Mouse (Mus musculus): ENCODE results near the gene Hsf2bp. TPM values are rescaled to one million over a fixed set of nuclear protein-coding genes. Genes with fewer than 3 reads are reported as not detected.

The Hsf2bp gene
- polyA plus RNA-seq, 1 experiment from 2014 or later: 0.67 TPM

DNA sequence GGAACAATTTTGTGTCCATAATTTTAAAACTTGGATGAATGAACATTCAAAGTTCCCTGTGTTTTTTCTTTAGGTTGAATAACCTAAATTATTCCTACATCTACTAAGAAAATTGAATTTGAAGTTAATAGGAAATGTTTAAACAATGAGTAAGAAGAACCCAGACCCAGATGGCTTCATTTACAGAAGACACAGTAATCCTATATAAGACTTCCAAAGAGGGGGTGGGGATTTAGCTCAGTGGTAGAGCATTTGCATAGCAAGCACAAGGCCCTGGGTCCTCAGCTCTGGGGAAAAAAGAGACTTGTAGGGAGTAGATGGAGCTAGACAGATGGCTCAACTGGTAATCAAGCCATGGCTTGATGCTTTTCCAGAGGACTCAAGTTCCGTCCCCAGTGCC, 87.1 kb downstream of the Hsf2bp start:
- H3K4me3 ChIP-seq (replicated peaks): no peak overlapping the region
- H3K36me3 ChIP-seq: no peaks in the 10 kb centered on the region
- no peak overlapping the region for H3K9ac ChIP-seq (replicated peaks)
- H3K4me2 ChIP-seq: no peak overlapping the region
- H3K9me3 ChIP-seq (replicated peaks): no peaks in the 10 kb centered on the region
- no peak for ATAC-seq (ENCODE audit: low FRiP score)
- no peaks in the 10 kb centered on the region for H3K4me1 ChIP-seq
- WGBS: 90% methylated on average over 1 of the region's 1 CpGs
- no peak overlapping the region for H3K27ac ChIP-seq (replicated peaks)
- no peaks in the 10 kb centered on the region for H3K27me3 ChIP-seq (replicated peaks)

DNA sequence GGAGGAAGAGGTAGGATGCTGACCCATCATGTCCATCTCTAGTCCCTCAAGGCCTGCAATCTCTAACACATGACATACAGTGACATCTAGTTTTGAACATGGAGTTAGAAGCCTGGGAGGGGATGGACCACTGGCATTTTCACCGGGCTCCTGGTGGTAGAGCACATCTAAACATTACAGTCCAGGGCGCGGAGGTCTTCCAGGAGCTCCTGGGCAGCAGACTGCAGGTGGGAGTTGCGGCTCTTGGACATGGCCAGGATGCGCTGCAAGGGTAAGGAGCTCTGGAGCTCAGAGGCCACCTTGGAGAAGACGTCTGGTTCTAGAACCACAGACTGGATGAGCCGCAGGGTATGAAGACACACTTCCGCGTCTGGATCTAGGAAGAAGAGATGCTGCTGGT, 89.7 kb downstream of the Hsf2bp start:
- Histone ChIP-seq H3K27ac (replicated peaks) (no peak overlapping the region), H3K9me3 (replicated peaks) (no peaks in the 10 kb centered on the region), H3K4me1 (no peaks in the 10 kb centered on the region), H3K27me3 (replicated peaks) (no peaks in the 10 kb centered on the region), H3K9ac (replicated peaks) (no peak overlapping the region), H3K36me3 (no peaks in the 10 kb centered on the region), H3K4me3 (replicated peaks) (no peak overlapping the region), H3K4me2 (no peak overlapping the region)
- no peak for ATAC-seq (ENCODE audit: low FRiP score)
- WGBS: 95% methylated on average over 9 of the region's 9 CpGs

DNA sequence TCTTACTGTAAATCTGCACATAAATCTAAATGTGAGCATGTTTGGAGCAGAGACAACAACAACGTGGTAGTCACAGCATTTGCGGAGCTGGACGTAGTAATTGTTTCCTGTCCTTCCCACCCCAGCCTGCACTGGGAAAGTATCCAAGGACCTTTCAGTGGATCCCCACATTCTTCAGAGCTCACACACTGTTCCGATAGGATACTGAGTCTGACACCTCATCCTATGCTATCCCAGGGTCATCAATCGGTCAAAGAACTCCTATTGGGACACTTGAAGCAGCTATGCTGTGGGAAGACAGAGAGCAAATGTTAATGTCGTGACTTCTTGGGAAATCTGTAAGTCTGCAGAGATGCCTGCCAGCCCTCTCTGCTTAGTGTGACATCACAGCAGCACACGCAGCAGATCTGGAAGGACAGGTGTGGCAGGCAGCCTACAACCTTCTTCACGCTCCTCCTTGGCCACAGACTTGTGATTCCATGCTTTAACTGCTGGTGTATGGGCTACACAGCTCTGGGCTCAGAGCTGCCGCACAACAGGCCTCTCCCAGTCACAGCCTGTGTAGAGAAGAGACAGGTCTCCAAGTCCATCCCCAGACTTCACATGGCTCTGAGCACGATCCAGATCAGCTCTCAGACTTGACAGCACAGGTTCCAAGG, 92.1 kb downstream of the Hsf2bp start:
- H3K4me2 ChIP-seq: no peak overlapping the region
- WGBS: 73% methylated on average over 10 of the region's 10 CpGs

DNA sequence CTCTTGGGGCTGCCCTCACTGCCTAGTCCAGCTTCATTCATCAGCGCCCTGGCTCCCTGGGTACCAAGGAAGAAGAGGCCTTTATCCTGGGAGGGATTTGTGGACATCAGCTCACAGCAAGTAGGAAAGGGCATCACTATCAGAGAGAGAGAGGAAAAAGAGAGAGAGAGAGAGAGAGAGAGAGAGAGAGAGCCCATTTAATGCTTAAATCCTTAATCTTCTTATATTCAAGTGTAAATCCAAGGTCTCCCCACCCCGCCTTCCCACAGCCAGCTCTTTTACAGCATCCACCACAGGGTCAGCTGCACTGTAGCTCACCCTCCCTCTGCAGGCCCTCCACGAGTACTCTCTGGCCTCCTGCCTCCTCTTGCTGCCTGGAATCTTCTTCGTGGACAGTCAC, 94.5 kb downstream of the Hsf2bp start:
- H3K4me3 ChIP-seq (replicated peaks): no peak overlapping the region
- H3K9ac ChIP-seq (replicated peaks): no peak overlapping the region
- H3K27me3 ChIP-seq (replicated peaks): no peaks in the 10 kb centered on the region
- no peaks in the 10 kb centered on the region; the same call in 1 of the 2 replicates for H3K4me1 ChIP-seq
- no peak for ATAC-seq (ENCODE audit: low FRiP score)
- no peak overlapping the region for H3K4me2 ChIP-seq
- H3K36me3 ChIP-seq: no peaks in the 10 kb centered on the region
- no peaks in the 10 kb centered on the region for H3K9me3 ChIP-seq (replicated peaks)
- WGBS: 56% methylated on average over 4 of the region's 4 CpGs
- H3K27ac ChIP-seq (replicated peaks): no peak overlapping the region

More for the DNA sequence above, 92.1 kb downstream of the Hsf2bp start:
- no peak for ATAC-seq (ENCODE audit: low FRiP score)
- Histone ChIP-seq H3K9me3 (replicated peaks) (no peaks in the 10 kb centered on the region), H3K27ac (replicated peaks) (no peak overlapping the region), H3K27me3 (replicated peaks) (no peaks in the 10 kb centered on the region), H3K36me3 (no peaks in the 10 kb centered on the region), H3K9ac (replicated peaks) (no peak overlapping the region), H3K4me1 (no peaks in the 10 kb centered on the region; the same call in 1 of the 2 replicates), H3K4me3 (replicated peaks) (no peak overlapping the region)

DNA sequence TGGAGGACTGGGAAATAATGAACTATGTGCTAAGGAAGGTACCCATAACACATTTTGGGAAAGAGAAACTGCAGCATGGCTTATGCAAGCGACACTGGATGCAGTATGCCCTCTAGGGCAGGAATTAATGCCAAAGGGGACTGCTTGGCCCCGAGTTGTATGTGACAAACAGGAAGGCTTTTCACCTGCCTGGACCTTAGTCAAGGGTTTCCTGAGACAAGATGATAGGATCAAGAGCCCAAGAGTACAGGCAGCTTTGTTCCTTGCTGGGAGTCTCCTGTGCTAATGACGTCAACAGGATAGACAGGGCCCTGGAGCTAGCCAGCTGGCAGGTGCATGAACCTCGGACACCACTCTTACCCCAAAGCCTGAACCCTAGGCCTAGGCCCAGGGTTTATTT, 95.5 kb downstream of the Hsf2bp start:
- 74% methylated on average over 4 of the region's 4 CpGs for WGBS
- Histone ChIP-seq H3K9ac (replicated peaks) (no peak overlapping the region), H3K27me3 (replicated peaks) (no peaks in the 10 kb centered on the region), H3K4me2 (no peak overlapping the region), H3K27ac (replicated peaks) (no peak overlapping the region), H3K4me3 (replicated peaks) (no peak overlapping the region), H3K36me3 (no peaks in the 10 kb centered on the region), H3K9me3 (replicated peaks) (no peaks in the 10 kb centered on the region), H3K4me1 (no peaks in the 10 kb centered on the region; the same call in 1 of the 2 replicates)
- no peak for ATAC-seq (ENCODE audit: low FRiP score)

DNA sequence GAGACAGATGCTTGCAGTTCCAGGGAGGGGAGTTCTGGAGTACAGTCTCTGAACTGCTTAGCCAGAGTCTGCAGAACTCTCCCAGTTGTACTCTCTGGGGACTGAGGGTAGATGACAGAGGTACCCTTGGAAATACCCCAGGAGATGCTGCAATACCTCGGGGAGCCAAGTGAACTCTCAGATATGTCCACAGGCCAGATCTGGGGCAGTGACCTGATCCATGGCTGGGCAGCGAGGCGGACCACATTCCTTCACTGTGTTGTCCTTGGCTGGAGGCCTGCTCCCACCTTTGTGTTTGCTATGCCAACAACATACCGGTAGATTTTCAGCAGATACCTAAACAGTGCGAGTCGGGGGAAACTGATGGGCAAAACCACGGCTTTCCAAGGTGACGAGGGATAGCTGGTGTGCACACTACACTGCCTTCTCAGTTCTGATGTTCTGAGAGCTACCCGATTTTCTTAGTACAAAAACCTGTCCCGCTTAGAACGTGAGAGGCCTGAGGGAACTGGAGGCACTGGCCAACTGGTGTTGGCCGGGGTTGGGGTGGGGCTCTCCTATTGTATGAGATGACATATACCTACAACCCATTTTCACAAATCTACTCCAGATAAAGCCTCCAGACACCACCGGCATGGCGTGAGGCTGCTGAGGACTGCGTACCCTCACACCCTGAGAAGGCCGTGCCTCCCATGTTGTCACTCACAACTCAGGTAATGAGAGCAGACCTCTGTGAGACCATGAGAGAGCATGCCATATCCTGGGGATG, 96.7 kb downstream of the Hsf2bp start:
- WGBS: 92% methylated on average over 16 of the region's 16 CpGs
- Histone ChIP-seq H3K9ac (replicated peaks) (no peak overlapping the region), H3K27ac (replicated peaks) (no peak overlapping the region), H3K9me3 (replicated peaks) (no peaks in the 10 kb centered on the region), H3K4me3 (replicated peaks) (no peak overlapping the region), H3K36me3 (no peaks in the 10 kb centered on the region), H3K27me3 (replicated peaks) (no peaks in the 10 kb centered on the region), H3K4me1 (peaks cover 4% of the 10 kb centered on the region; the same call in 1 of the 2 replicates), H3K4me2 (no peak overlapping the region)
- no peak for ATAC-seq (ENCODE audit: low FRiP score)

DNA sequence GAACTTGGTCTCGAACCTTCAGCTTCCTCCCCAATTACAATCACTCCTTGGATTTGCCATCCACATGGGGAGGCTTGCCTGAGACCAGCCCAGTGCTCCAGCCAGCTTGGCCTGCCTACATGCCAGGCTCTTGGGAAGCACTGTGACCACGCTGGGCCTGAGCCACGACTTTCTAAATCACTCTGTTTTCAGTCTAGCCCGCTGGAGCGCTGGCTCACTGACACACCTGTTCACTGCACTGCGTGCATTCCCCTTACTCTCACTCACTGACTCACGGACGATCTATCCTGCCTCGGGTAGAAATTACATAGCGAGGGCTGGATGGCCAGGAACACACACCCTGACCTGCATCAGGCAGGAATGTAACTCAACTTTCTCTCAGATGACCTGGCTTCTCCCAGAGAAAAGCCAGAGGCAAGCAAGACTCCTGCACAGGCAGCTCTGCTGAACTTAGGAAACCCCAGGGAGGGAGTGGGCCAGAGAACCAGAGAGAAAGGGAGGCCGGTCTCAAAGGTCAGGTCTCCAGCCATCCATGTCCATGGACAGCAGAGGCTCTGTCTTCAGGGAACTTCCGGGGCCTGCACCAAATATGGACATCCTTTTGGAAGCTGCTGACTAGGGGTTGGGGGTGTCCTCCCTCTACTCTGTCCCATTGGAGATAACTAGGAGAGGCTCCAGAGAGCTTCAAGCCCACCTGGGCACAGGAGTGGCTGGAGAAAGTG, 97.4 kb downstream of the Hsf2bp start:
- Histone ChIP-seq H3K4me2 (no peak overlapping the region), H3K9me3 (replicated peaks) (no peaks in the 10 kb centered on the region), H3K4me3 (replicated peaks) (no peak overlapping the region), H3K36me3 (no peaks in the 10 kb centered on the region), H3K27ac (replicated peaks) (no peak overlapping the region), H3K27me3 (replicated peaks) (no peaks in the 10 kb centered on the region), H3K9ac (replicated peaks) (no peak overlapping the region), H3K4me1 (peaks cover 4% of the 10 kb centered on the region; the same call in 1 of the 2 replicates)
- no peak for ATAC-seq (ENCODE audit: low FRiP score)
- 88% methylated on average over 12 of the region's 12 CpGs for WGBS

DNA sequence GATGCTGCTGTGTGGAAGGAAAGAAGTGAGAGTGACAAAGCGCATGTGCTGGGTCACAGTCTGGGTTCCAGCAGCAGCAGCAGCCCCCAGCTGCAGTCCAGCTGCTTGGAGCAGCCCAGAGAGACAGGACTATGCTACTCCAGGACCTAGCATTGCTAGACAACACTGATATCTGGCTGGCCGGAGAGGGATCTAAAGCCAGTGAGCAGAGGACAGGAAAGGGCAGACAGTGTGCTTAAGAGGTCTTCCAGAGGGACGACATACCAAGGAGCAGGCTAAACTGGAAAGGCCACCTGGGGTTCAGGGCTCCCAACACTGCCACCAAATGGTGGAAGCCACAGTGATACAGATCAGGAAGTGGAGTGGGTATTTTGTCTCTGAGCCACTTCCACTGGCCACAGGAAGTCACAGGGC, 99.0 kb downstream of the Hsf2bp start:
- H3K4me3 ChIP-seq (replicated peaks): no peak overlapping the region
- no peak for ATAC-seq (ENCODE audit: low FRiP score)
- WGBS: 49% methylated on average over 3 of the region's 3 CpGs

DNA sequence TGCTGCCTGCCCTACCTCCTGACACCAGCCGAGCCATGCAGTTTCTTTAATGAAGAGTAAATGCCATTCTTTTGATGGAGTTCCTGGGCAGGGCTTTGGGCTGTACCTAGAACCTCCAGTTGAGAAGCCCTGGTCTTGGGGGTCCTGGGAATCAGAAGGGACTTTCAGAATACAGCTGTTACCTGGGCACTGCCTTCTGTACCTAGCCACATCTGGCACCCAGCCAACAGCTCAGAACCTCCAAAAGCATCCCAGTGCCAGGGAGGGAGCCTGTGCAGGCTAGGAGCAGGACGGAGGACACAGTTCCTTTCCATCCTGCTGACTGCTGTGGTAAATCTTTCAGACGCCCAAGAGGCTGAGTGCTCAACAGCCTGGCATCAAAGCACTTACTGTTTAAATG, 100.3 kb downstream of the Hsf2bp start:
- Histone ChIP-seq H3K4me2 (no peak overlapping the region), H3K27ac (replicated peaks) (no peak overlapping the region), H3K4me3 (replicated peaks) (no peak overlapping the region), H3K4me1 (peaks cover 8% of the 10 kb centered on the region; the same call in 1 of the 2 replicates), H3K9me3 (replicated peaks) (no peaks in the 10 kb centered on the region), H3K36me3 (no peaks in the 10 kb centered on the region), H3K27me3 (replicated peaks) (no peaks in the 10 kb centered on the region), H3K9ac (replicated peaks) (no peak overlapping the region)
- no peak for ATAC-seq (ENCODE audit: low FRiP score)
- 70% methylated on average over 3 of the region's 3 CpGs for WGBS

More for the DNA sequence above, 99.0 kb downstream of the Hsf2bp start:
- H3K27me3 ChIP-seq (replicated peaks): no peaks in the 10 kb centered on the region
- H3K9me3 ChIP-seq (replicated peaks): no peaks in the 10 kb centered on the region
- no peak overlapping the region for H3K4me2 ChIP-seq
- H3K36me3 ChIP-seq: no peaks in the 10 kb centered on the region
- H3K27ac ChIP-seq (replicated peaks): no peak overlapping the region
- H3K4me1 ChIP-seq: peaks cover 4% of the 10 kb centered on the region; the same call in 1 of the 2 replicates
- H3K9ac ChIP-seq (replicated peaks): no peak overlapping the region

DNA sequence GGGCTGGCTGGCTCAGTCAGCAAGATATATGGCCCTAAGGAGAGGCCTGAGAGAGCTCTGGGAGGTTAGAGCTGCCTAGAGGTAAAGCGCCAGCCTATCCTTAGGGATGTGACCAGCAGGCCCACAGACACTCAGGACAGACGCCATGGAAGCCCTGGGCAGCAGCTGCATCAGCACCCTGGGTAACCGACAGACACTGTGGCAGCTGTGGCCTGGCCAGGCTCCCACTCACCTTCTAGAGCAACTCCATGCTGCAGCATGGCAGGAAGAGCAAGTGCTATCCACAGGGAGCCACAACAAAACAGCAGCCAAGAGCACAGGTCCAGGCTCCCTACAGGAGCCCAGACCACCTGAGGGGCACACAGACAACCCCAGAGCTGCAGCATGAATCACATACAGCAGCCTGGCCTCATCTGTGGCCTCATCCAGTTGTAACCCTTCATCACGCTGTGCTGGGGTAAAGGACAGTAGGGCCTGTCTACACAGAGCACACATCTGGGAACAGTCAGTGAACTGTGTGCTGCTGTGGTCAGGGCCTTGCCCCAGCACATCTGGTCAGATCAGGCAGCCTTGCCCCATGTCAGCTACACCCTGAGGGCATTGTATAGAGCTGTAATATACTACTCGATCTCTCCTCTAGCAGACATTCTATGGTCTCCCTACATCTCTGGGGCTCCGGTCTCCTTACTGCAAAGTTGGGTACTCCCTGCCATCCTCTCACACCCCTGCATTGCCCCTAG, 100.9 kb downstream of the Hsf2bp start:
- ATAC-seq (ENCODE audit: low FRiP score): 0 out of 2 replicates have a peak, but pooled peaks have one; percentile 41
- Histone ChIP-seq H3K4me3 (replicated peaks) (no peak overlapping the region), H3K4me2 (no peak overlapping the region), H3K27me3 (replicated peaks) (no peaks in the 10 kb centered on the region), H3K36me3 (no peaks in the 10 kb centered on the region), H3K27ac (replicated peaks) (no peak overlapping the region), H3K9ac (replicated peaks) (no peak overlapping the region), H3K9me3 (replicated peaks) (no peaks in the 10 kb centered on the region), H3K4me1 (peaks cover 8% of the 10 kb centered on the region; the same call in 1 of the 2 replicates)
- WGBS: 70% methylated on average over 6 of the region's 6 CpGs

DNA sequence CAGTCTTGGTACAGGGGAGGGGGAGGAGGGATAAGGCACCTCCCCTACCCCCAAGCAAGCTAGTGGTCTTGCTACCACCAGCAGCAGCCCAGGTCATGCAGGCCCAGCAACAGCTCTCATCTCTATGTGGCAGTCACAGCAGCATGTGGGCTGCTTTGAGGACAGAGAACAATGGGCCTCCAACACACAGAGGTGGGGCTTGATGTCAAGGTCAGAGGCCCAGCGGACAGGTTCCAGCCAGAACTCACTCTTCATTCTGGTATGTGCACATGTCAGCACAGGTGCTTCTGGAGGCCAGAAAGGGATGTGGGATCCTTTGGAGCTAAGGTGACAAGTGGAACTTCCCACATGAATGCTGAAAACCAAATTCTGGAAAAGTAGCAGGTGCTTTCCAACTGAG, 102.2 kb downstream of the Hsf2bp start:
- H3K9ac ChIP-seq (replicated peaks): no peak overlapping the region
- H3K4me3 ChIP-seq (replicated peaks): no peak overlapping the region
- WGBS: 52% methylated on average over 1 of the region's 1 CpGs
- no peaks in the 10 kb centered on the region for H3K36me3 ChIP-seq
- no peak overlapping the region for H3K4me2 ChIP-seq
- H3K4me1 ChIP-seq: peaks cover 8% of the 10 kb centered on the region; the same call in 1 of the 2 replicates
- ATAC-seq (ENCODE audit: low FRiP score): no peak
- H3K27me3 ChIP-seq (replicated peaks): no peaks in the 10 kb centered on the region
- no peak overlapping the region for H3K27ac ChIP-seq (replicated peaks)
- no peaks in the 10 kb centered on the region for H3K9me3 ChIP-seq (replicated peaks)
